Mouse (Mus musculus): ENCODE data around the gene Foxn2.

GRCm38 (mm10) chr17:88490546-88490945 lies 50.0 kb downstream of the Foxn2 start:
- TF ChIP-seq CTCF (IDR thresholded peaks at IDR 0.05; ENCODE audit: control insufficient read depth, insufficient read depth, insufficient replicate concordance, low read depth, low read length) (no peak), POLR2A (IDR thresholded peaks at IDR 0.05; ENCODE audit: control insufficient read depth, low read depth, low read length) (no peak)
